13 mouse cellular contexts compared by ENCODE assay signal in the genomic region with DNA sequence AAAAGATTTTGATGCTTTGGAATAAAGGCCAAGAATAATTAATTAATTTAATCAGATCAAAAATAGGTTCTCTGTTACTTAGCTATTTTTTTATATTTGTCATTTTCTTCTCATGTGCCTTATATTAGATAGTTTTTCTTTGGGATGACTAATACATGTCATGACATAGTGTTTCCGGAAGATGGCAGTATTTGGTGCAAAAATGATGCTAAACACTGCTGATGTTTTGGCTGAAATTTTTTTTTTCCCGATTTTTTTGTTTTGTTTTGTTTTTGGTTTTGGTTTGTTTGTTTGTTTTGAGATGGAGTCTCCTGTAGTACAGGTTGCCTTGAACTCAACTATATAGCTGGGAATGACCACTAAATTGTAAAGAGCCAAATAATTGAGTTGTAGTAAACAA. TPM values are rescaled to one million over a fixed set of nuclear protein-coding genes. Genes with fewer than 3 reads are reported as not detected.
DNase-seq lines count a peak whose midpoint lies in the region; TF ChIP-seq lines count a peak whose summit lies in the region.
"Had no signal": no experiment of that assay in that cellular context is flagged by ENCODE, and none has a peak within 500 bp of the region (broad histone marks: within the 10 kb centered on the region; RNA-seq: fewer than 3 reads in every experiment).

No protein-coding gene starts in this region.

- no peak overlapping the region for H3K9ac ChIP-seq in CH12.LX (ENCODE audit: insufficient read depth, low read depth)
- H3K9ac ChIP-seq: kidney, embryonic 15.5 days had no signal

- dilution Hi-C loops in CH12.LX (cut with MboI; ENCODE audit: extremely low pct_ligation_motif_present, extremely low pct_unique_long_range_greater_than_20kb, low sequenced_read_pairs) = no loop called here

- TF ChIP-seq RAD21 in CH12.LX (IDR thresholded peaks at IDR 0.05; ENCODE audit: low read depth, low read length) = peak; percentile 75

- H3K27ac ChIP-seq in CH12.LX (ENCODE audit: insufficient read depth, low read depth) = no peak overlapping the region
- H3K27ac ChIP-seq: kidney, embryonic 15.5 days had no signal

- no peaks in the 10 kb centered on the region for H3K27me3 ChIP-seq in CH12.LX (replicated peaks)
- H3K27me3 ChIP-seq: kidney, embryonic 15.5 days had no signal

- TF ChIP-seq EP300 in CH12.LX (IDR thresholded peaks at IDR 0.05; ENCODE audit: low read length) = no peak

- no peak overlapping the region for H3K4me3 ChIP-seq in CH12.LX (replicated peaks in 1 of 3; ENCODE audit: low read depth in 2 of 3, low read length in 2 of 3, poor library complexity in 1 of 3)
- H3K4me3 ChIP-seq: kidney, embryonic 15.5 days had no signal

- no peaks in the 10 kb centered on the region for H3K4me1 ChIP-seq in CH12.LX (ENCODE audit: control insufficient read depth in 1 of 2, insufficient read depth in 2 of 2)
- H3K4me1 ChIP-seq: kidney, embryonic 15.5 days had no signal

- H3K36me3 ChIP-seq in CH12.LX (replicated peaks in 1 of 2; ENCODE audit: control insufficient read depth in 1 of 2, insufficient read depth in 1 of 2, low read length in 1 of 2) = no peaks in the 10 kb centered on the region
- H3K36me3 ChIP-seq: kidney, embryonic 15.5 days had no signal

- in situ Hi-C loops in CH12.LX (cut with MboI; ENCODE audit: low pct_ligation_motif_present, low pct_unique_long_range_greater_than_20kb, low sequenced_read_pairs) = loop anchor here (25.0 kb wide), 1 partner anchor 231 kb away; no protein-coding TSS in a partner anchor

- peak in 1 of 2 experiments; percentile 69; a peak in 2 of 4 replicates for TF ChIP-seq CTCF in CH12.LX (conservative IDR thresholded peaks at IDR 0.05 in 1 of 2, IDR thresholded peaks at IDR 0.05 in 1 of 2; ENCODE audit: low read depth in 2 of 2, low read length in 2 of 2)

- H3K79me2 ChIP-seq in CH12.LX (replicated peaks; ENCODE audit: control insufficient read depth, extremely low read depth, insufficient read depth, poor library complexity, severe bottlenecking) = no peaks in the 10 kb centered on the region

- TF ChIP-seq POLR2A in CH12.LX (IDR thresholded peaks at IDR 0.05; ENCODE audit: low read depth, low read length) = no peak

- DNase-seq in cerebellum, postnatal 10 days = peak; percentile 10 to 50
- no peak for DNase-seq in cerebellum, adult 11-12 months
- peak; percentile 2 for DNase-seq in layer of hippocampus, adult 11-12 months (ENCODE audit: low spot score)
- no peak for DNase-seq in layer of hippocampus, adult 9-10 months (ENCODE audit: low spot score)
- DNase-seq in CH12.LX (ENCODE audit: extremely low read depth) = peak; percentile 18
- peak; percentile 21 for DNase-seq in forelimb bud, embryonic 11.5 days (ENCODE audit: low read depth, low spot score)
- no peak for DNase-seq in adrenal gland, adult 18-20 months (ENCODE audit: low spot score in 2 of 2)
- no peak for DNase-seq in adrenal gland, adult 8-10 months
- DNase-seq: thymus, adult 18-20 months had no signal

- H3K4me2 ChIP-seq in CH12.LX (ENCODE audit: insufficient read depth, low read depth, poor library complexity, severe bottlenecking) = no peak overlapping the region
- H3K4me2 ChIP-seq: kidney, embryonic 15.5 days had no signal

- H3K9me3 ChIP-seq in CH12.LX (replicated peaks; ENCODE audit: low read length) = no peaks in the 10 kb centered on the region
- H3K9me3 ChIP-seq: kidney, embryonic 15.5 days had no signal

TF ChIP-seq in CH12.LX, 34 proteins besides CTCF, POLR2A, EP300 and RAD21:
- no peak for TF ChIP-seq TCF12 (IDR thresholded peaks at IDR 0.05; ENCODE audit: low read depth, low read length)
- peak; percentile 57 for TF ChIP-seq SMC3 (IDR thresholded peaks at IDR 0.05; ENCODE audit: low read depth, low read length)
- peak; percentile 88 for TF ChIP-seq ZNF384 (IDR thresholded peaks at IDR 0.05; ENCODE audit: low read depth, low read length)

RNA-seq across cellular contexts. Expression of gene Gm364, which starts 22.7 kb away (rescaled TPM):
- total RNA-seq in CH12.LX (2012; rRNA removed) = not detected in 2 replicates
- not detected in 2 replicates for total RNA-seq in CH12.LX (2014; rRNA removed)
- polyA plus RNA-seq in CH12.LX (2012; ENCODE audit: insufficient read length, low read depth) = not detected in 2 replicates
- total RNA-seq in adrenal gland, adult 18-20 months (2021) = not detected
- not detected for total RNA-seq in adrenal gland, adult 8-10 months (2022)
- total RNA-seq: common myeloid progenitor, adult 5-6 weeks; gastrocnemius, adult 8-10 months had no signal
- polyA plus RNA-seq: kidney, embryonic 15.5 days; lung, embryonic 16.5 days had no signal

RNA-seq across cellular contexts. Expression of gene Rbmx, which starts 38.8 kb away (rescaled TPM):
- 24.6 and 31.4 TPM in 2 replicates for total RNA-seq in CH12.LX (2012; rRNA removed)
- 27.8 and 29.1 TPM in 2 replicates for total RNA-seq in CH12.LX (2014; rRNA removed)
- 49.9 and 56.3 TPM in 2 replicates for polyA plus RNA-seq in CH12.LX (2012; ENCODE audit: insufficient read length, low read depth)
- 10 to 100 TPM; 24.4 to 32.4 TPM for total RNA-seq in adrenal gland, adult 18-20 months (2021)
- 10 to 100 TPM; 21.9 to 48.7 (median 41.2) TPM for total RNA-seq in adrenal gland, adult 8-10 months (2022)

Comparison
In these comparisons a context has a peak if more than half of its experiments do, and no peak if none do; other contexts are left out.
1. DNase-seq: peak in cerebellum, postnatal 10 days (2 of 2), layer of hippocampus, adult 11-12 months (single experiment), CH12.LX (single experiment) and forelimb bud, embryonic 11.5 days (single experiment); none in cerebellum, adult 11-12 months (single experiment), layer of hippocampus, adult 9-10 months (single experiment), adrenal gland, adult 18-20 months (0 of 2) and adrenal gland, adult 8-10 months (single experiment).